Mouse (Mus musculus) E14TG2a.4 (cell line): ENCODE results near the gene Cd200r1.

Experiments used
- CTCF ChIP-seq: conservative IDR thresholded peaks from 2 replicates; pipeline ENCODE4 v1.5.1; 2014; ENCODE audit warnings: low read length
- POU5F1 ChIP-seq: IDR thresholded peaks from 2 replicates; pipeline ENCODE4 v1.6.1; 2014; ENCODE audit warnings: low read length, borderline replicate concordance

- TF ChIP-seq CTCF = no peak
- TF ChIP-seq POU5F1 = no peak
Observed at GRCm38 (mm10) chr16:44765555-44766319, at the start of gene Cd200r1.
